Mouse (Mus musculus): Measurements from ENCODE around the gene Hmgcs2. TPM values are rescaled to one million over a fixed set of nuclear protein-coding genes. Genes with fewer than 3 reads are reported as not detected.

Gene Hmgcs2
- polyA plus RNA-seq, 1 experiment from 2014 or later: 149 TPM

GRCm38 (mm10) chr3:98283205-98283604, 3.0 kb downstream of the Hmgcs2 start:
- H3K9me3 ChIP-seq: no peaks in the 10 kb centered on the region
- H3K4me2 ChIP-seq (replicated peaks): no peak overlapping the region; the same call in 1 of the 2 replicates
- no peaks in the 10 kb centered on the region for H3K36me3 ChIP-seq
- WGBS: 89% methylated on average over 5 of the region's 5 CpGs
- no peak for ATAC-seq
- H3K9ac ChIP-seq: no peak overlapping the region
- no peak overlapping the region for H3K27ac ChIP-seq
- H3K27me3 ChIP-seq (replicated peaks): no peaks in the 10 kb centered on the region
- peaks cover 6% of the 10 kb centered on the region for H3K4me1 ChIP-seq (replicated peaks)
- H3K4me3 ChIP-seq (replicated peaks): no peak overlapping the region

GRCm38 (mm10) chr3:98291044-98291443, 10.8 kb downstream of the Hmgcs2 start:
- no peak overlapping the region for H3K27ac ChIP-seq
- WGBS: 91% methylated on average over 9 of the region's 9 CpGs
- H3K4me3 ChIP-seq (replicated peaks): no peak overlapping the region
- no peak for ATAC-seq
- no peaks in the 10 kb centered on the region for H3K9me3 ChIP-seq
- H3K36me3 ChIP-seq: no peaks in the 10 kb centered on the region
- H3K9ac ChIP-seq: no peak overlapping the region
- H3K4me1 ChIP-seq (replicated peaks): no peaks in the 10 kb centered on the region
- no peaks in the 10 kb centered on the region for H3K27me3 ChIP-seq (replicated peaks)
- H3K4me2 ChIP-seq (replicated peaks): no peak overlapping the region

GRCm38 (mm10) chr3:98295965-98296364, 15.7 kb downstream of the Hmgcs2 start:
- Histone ChIP-seq H3K4me3 (replicated peaks) (no peak overlapping the region), H3K27me3 (replicated peaks) (no peaks in the 10 kb centered on the region), H3K4me2 (replicated peaks) (no peak overlapping the region), H3K9ac (no peak overlapping the region), H3K9me3 (no peaks in the 10 kb centered on the region), H3K4me1 (replicated peaks) (no peaks in the 10 kb centered on the region), H3K36me3 (no peaks in the 10 kb centered on the region), H3K27ac (no peak overlapping the region)
- WGBS: 72% methylated on average over 10 of the region's 10 CpGs
- no peak for ATAC-seq

GRCm38 (mm10) chr3:98299391-98300100, 19.3 kb downstream of the Hmgcs2 start:
- peaks cover 6% of the 10 kb centered on the region for H3K36me3 ChIP-seq
- no peaks in the 10 kb centered on the region for H3K9me3 ChIP-seq
- H3K4me3 ChIP-seq (replicated peaks): no peak overlapping the region
- no peaks in the 10 kb centered on the region for H3K27me3 ChIP-seq (replicated peaks)
- no peak for ATAC-seq
- 90% methylated on average over 1 of the region's 1 CpGs for WGBS
- H3K27ac ChIP-seq: no peak overlapping the region
- H3K9ac ChIP-seq: no peak overlapping the region
- no peaks in the 10 kb centered on the region for H3K4me1 ChIP-seq (replicated peaks)
- H3K4me2 ChIP-seq (replicated peaks): no peak overlapping the region

- H3K9me3 ChIP-seq: no peaks in the 10 kb centered on the region
- H3K36me3 ChIP-seq: peaks cover 6% of the 10 kb centered on the region
Measured at GRCm38 (mm10) chr3:98300266-98300665, 20.0 kb downstream of the Hmgcs2 start.

GRCm38 (mm10) chr3:98301761-98302160, 21.5 kb downstream of the Hmgcs2 start:
- Histone ChIP-seq H3K27me3 (replicated peaks) (no peaks in the 10 kb centered on the region), H3K27ac (no peak overlapping the region), H3K9me3 (no peaks in the 10 kb centered on the region), H3K4me2 (replicated peaks) (no peak overlapping the region), H3K4me1 (replicated peaks) (no peaks in the 10 kb centered on the region), H3K9ac (no peak overlapping the region), H3K4me3 (replicated peaks) (no peak overlapping the region), H3K36me3 (peaks cover 6% of the 10 kb centered on the region)
- ATAC-seq: no peak
- WGBS: 92% methylated on average over 3 of the region's 3 CpGs

More at GRCm38 (mm10) chr3:98300266-98300665, 20.0 kb downstream of the Hmgcs2 start:
- Histone ChIP-seq H3K4me2 (replicated peaks) (no peak overlapping the region), H3K4me1 (replicated peaks) (no peaks in the 10 kb centered on the region), H3K4me3 (replicated peaks) (no peak overlapping the region), H3K27me3 (replicated peaks) (no peaks in the 10 kb centered on the region), H3K9ac (no peak overlapping the region), H3K27ac (no peak overlapping the region)
- WGBS: 92% methylated on average over 4 of the region's 4 CpGs
- no peak for ATAC-seq

GRCm38 (mm10) chr3:98308606-98309005, 28.4 kb downstream of the Hmgcs2 start:
- no peaks in the 10 kb centered on the region for H3K4me1 ChIP-seq (replicated peaks)

GRCm38 (mm10) chr3:98310456-98310855, 30.2 kb downstream of the Hmgcs2 start:
- Histone ChIP-seq H3K27ac (no peak overlapping the region), H3K27me3 (replicated peaks) (no peaks in the 10 kb centered on the region), H3K9ac (no peak overlapping the region), H3K9me3 (no peaks in the 10 kb centered on the region), H3K4me1 (replicated peaks) (no peaks in the 10 kb centered on the region), H3K4me3 (replicated peaks) (no peak overlapping the region), H3K36me3 (0 out of 2 replicates have a peak, but pooled peaks cover 4% of the 10 kb centered on the region), H3K4me2 (replicated peaks) (no peak overlapping the region)
- whole genome bisulfite sequencing: 75% methylated on average over 1 of the region's 1 CpGs
- no peak for ATAC-seq

More at GRCm38 (mm10) chr3:98308606-98309005, 28.4 kb downstream of the Hmgcs2 start:
- no peaks in the 10 kb centered on the region for H3K9me3 ChIP-seq
- H3K27ac ChIP-seq: no peak overlapping the region
- no peak overlapping the region for H3K4me2 ChIP-seq (replicated peaks)
- 89% methylated on average over 6 of the region's 6 CpGs for WGBS
- no peaks in the 10 kb centered on the region for H3K27me3 ChIP-seq (replicated peaks)
- H3K36me3 ChIP-seq: 0 out of 2 replicates have a peak, but pooled peaks cover 2% of the 10 kb centered on the region
- no peak for ATAC-seq
- no peak overlapping the region for H3K4me3 ChIP-seq (replicated peaks)
- no peak overlapping the region for H3K9ac ChIP-seq

- Histone ChIP-seq H3K4me2 (replicated peaks) (no peak overlapping the region), H3K27me3 (replicated peaks) (no peaks in the 10 kb centered on the region), H3K9ac (no peak overlapping the region), H3K9me3 (no peaks in the 10 kb centered on the region), H3K27ac (no peak overlapping the region), H3K4me3 (replicated peaks) (no peak overlapping the region), H3K36me3 (0 out of 2 replicates have a peak, but pooled peaks cover 4% of the 10 kb centered on the region), H3K4me1 (replicated peaks) (no peaks in the 10 kb centered on the region)
- WGBS: 26% methylated on average over 7 of the region's 7 CpGs
- ATAC-seq: peak; percentile 64
Measured at GRCm38 (mm10) chr3:98312867-98313266, 32.6 kb downstream of the Hmgcs2 start.

- no peak overlapping the region for H3K27ac ChIP-seq
- ATAC-seq: peak; percentile 14; the same call in 1 of the 2 replicates
- H3K4me3 ChIP-seq (replicated peaks): no peak overlapping the region
- 0 out of 2 replicates have a peak, but pooled peaks cover 4% of the 10 kb centered on the region for H3K36me3 ChIP-seq
- no peak overlapping the region for H3K9ac ChIP-seq
- H3K9me3 ChIP-seq: no peaks in the 10 kb centered on the region
- 76% methylated on average over 9 of the region's 9 CpGs for WGBS
- no peaks in the 10 kb centered on the region for H3K4me1 ChIP-seq (replicated peaks)
- H3K4me2 ChIP-seq (replicated peaks): no peak overlapping the region
- no peaks in the 10 kb centered on the region for H3K27me3 ChIP-seq (replicated peaks)
Measured at GRCm38 (mm10) chr3:98313294-98314155, 33.3 kb downstream of the Hmgcs2 start.

GRCm38 (mm10) chr3:98315181-98315580, 34.9 kb downstream of the Hmgcs2 start:
- ATAC-seq: no peak
- H3K27me3 ChIP-seq (replicated peaks): no peaks in the 10 kb centered on the region
- no peaks in the 10 kb centered on the region for H3K9me3 ChIP-seq
- no peak overlapping the region for H3K9ac ChIP-seq
- no peak overlapping the region for H3K27ac ChIP-seq
- 73% methylated on average over 2 of the region's 2 CpGs for WGBS
- no peaks in the 10 kb centered on the region for H3K4me1 ChIP-seq (replicated peaks)
- H3K36me3 ChIP-seq: 0 out of 2 replicates have a peak, but pooled peaks cover 4% of the 10 kb centered on the region
- H3K4me3 ChIP-seq (replicated peaks): no peak overlapping the region
- H3K4me2 ChIP-seq (replicated peaks): no peak overlapping the region

- Histone ChIP-seq H3K36me3 (0 out of 2 replicates have a peak, but pooled peaks cover 12% of the 10 kb centered on the region), H3K4me2 (replicated peaks) (no peak overlapping the region), H3K9ac (no peak overlapping the region), H3K27me3 (replicated peaks) (no peaks in the 10 kb centered on the region), H3K4me3 (replicated peaks) (no peak overlapping the region), H3K4me1 (replicated peaks) (no peaks in the 10 kb centered on the region), H3K9me3 (no peaks in the 10 kb centered on the region), H3K27ac (no peak overlapping the region)
- 67% methylated on average over 3 of the region's 3 CpGs for WGBS
- no peak for ATAC-seq
Measured at GRCm38 (mm10) chr3:98317143-98317542, 36.9 kb downstream of the Hmgcs2 start.

Measured in intestine, embryonic 15.5 days (tissue).